Mouse (Mus musculus) E14TG2a.4 (cell line): ENCODE results near the gene Zc3h4.

Experiments used
- CTCF ChIP-seq: conservative IDR thresholded peaks from 2 replicates; pipeline ENCODE4 v1.5.1; 2014; ENCODE audit warnings: low read length
- NANOG ChIP-seq: IDR thresholded peaks from 2 replicates; pipeline ENCODE4 v1.6.1; 2014; ENCODE audit warnings: borderline replicate concordance, low read length, mixed read lengths

DNA sequence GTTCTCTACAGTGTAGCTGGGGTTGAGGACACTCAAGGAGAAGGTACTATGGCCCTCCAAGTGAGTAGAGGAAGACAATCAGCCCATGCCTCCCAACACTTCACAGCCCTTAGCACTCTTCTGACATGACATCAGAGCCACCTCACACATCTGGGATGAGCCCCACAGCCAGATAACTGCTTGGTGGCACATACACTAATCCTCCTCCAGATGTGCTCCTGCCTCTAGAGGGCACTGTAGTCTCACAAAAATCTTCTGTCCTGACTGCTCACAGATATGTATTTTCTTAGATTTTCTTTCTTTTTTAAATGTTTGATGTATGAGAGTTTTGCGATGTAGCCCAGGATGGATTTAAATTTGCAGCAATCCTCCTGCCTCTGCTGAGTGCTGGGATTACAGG, 24.2 kb upstream of the Zc3h4 start:
- TF ChIP-seq CTCF (peak; percentile 47), NANOG (no peak)
